Mouse (Mus musculus): Measurements from ENCODE around the gene Tmem217. TPM values are rescaled to one million over a fixed set of nuclear protein-coding genes. Genes with fewer than 3 reads are reported as not detected.

The Tmem217 gene
- polyA plus RNA-seq, 2 experiments, result 0.09 TPM; not detected in 1

DNA sequence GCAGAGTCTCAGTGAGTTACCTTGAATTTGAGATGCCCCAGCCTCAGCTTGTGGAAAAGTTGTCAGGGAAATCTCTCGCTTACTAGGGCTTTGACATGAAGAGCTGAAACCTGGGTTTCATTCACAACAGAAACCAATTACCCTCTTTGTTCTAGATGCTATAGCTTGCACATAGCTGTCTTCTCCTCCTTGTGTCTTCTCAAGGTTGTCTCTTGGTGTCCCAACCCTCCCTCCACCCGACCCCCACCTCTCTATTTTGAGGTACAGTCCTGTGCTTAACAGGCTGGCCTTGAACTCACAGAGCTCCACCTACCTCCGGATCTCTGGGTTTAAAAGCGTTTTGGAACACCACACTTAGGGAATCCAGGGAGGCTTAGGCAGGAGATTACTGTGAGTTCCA lies 75.7 kb downstream of the Tmem217 start:
- no peak overlapping the region for H3K27ac ChIP-seq
- no peaks in the 10 kb centered on the region for H3K36me3 ChIP-seq (replicated peaks; ENCODE audit: control insufficient read depth, insufficient read depth, low read depth)
- no peak overlapping the region for H3K4me2 ChIP-seq (ENCODE audit: low read depth)
- no peak overlapping the region for H3K9ac ChIP-seq (replicated peaks)
- WGBS (ENCODE audit: insufficient replicate concordance), result 69% methylated on average over 4 of the region's 4 CpGs
- no peak overlapping the region for H3K4me3 ChIP-seq (ENCODE audit: insufficient read depth in 1 of 2, low read depth in 2 of 2, low read length in 2 of 2)
- DNase-seq (ENCODE audit: low read depth in 3 of 3, low spot score in 3 of 3) (no peak), ATAC-seq (ENCODE audit: insufficient read depth) (no peak)
- no peaks in the 10 kb centered on the region for H3K27me3 ChIP-seq (ENCODE audit: control insufficient read depth, insufficient read depth, low read length)
- no peak for TF ChIP-seq CTCF (IDR thresholded peaks at IDR 0.05; ENCODE audit: low read depth)
- H3K9me3 ChIP-seq (ENCODE audit: control insufficient read depth, low read length), result no peaks in the 10 kb centered on the region
- peaks cover 12 to 26% of the 10 kb centered on the region in 2 experiments for H3K4me1 ChIP-seq (replicated peaks; ENCODE audit: control insufficient read depth in 2 of 2, insufficient read depth in 2 of 2, low read length in 1 of 2)

Small RNA genes lying within 50 kb of the gene (microRNA-seq; reads per million reads assigned to microRNA genes)
- gene Mir7667, result not detected

Other genes with a start within 250 kb of the Tmem217 start
- 0.90 and 0.97 TPM in 2 replicates for gene Pi16, start 234.7 kb downstream of the Tmem217 start, polyA plus RNA-seq (2012; rRNA removed)
- 0.39 and 0.52 TPM in 2 replicates for gene Pi16, start 234.7 kb downstream of the Tmem217 start, polyA plus RNA-seq (2014; fragmentation: Nextera tagmentation; extraction: Ambion mirVana)
- gene Mtch1, start 204.5 kb downstream of the Tmem217 start, polyA plus RNA-seq (2012; rRNA removed), result 61.1 and 69.0 TPM in 2 replicates
- gene Mtch1, start 204.5 kb downstream of the Tmem217 start, polyA plus RNA-seq (2014; fragmentation: Nextera tagmentation; extraction: Ambion mirVana), result 54.3 and 64.3 TPM in 2 replicates
- 8.5 and 8.6 TPM in 2 replicates for gene Fgd2, start 191.5 kb downstream of the Tmem217 start, polyA plus RNA-seq (2012; rRNA removed)
- gene Fgd2, start 191.5 kb downstream of the Tmem217 start, polyA plus RNA-seq (2014; fragmentation: Nextera tagmentation; extraction: Ambion mirVana), result 3.8 and 4.0 TPM in 2 replicates
- gene Pim1, start 61.6 kb downstream of the Tmem217 start, polyA plus RNA-seq (2012; rRNA removed), result 61.4 and 64.5 TPM in 2 replicates
- gene Pim1, start 61.6 kb downstream of the Tmem217 start, polyA plus RNA-seq (2014; fragmentation: Nextera tagmentation; extraction: Ambion mirVana), result 60.4 and 69.9 TPM in 2 replicates
- not detected in 2 replicates for gene Gm17657, start 2.7 kb downstream of the Tmem217 start, polyA plus RNA-seq (2012; rRNA removed)
- not detected in 2 replicates for gene Gm17657, start 2.7 kb downstream of the Tmem217 start, polyA plus RNA-seq (2014; fragmentation: Nextera tagmentation; extraction: Ambion mirVana)
- gene Tbc1d22b, start 2.6 kb downstream of the Tmem217 start, polyA plus RNA-seq (2012; rRNA removed), result 3.3 and 3.6 TPM in 2 replicates
- gene Tbc1d22b, start 2.6 kb downstream of the Tmem217 start, polyA plus RNA-seq (2014; fragmentation: Nextera tagmentation; extraction: Ambion mirVana), result 2.3 and 2.9 TPM in 2 replicates
- gene Rnf8, start 62.4 kb upstream of the Tmem217 start, polyA plus RNA-seq (2012; rRNA removed), result 11.5 and 23.7 TPM in 2 replicates
- gene Rnf8, start 62.4 kb upstream of the Tmem217 start, polyA plus RNA-seq (2014; fragmentation: Nextera tagmentation; extraction: Ambion mirVana), result 35.9 and 40.4 TPM in 2 replicates
- 1.0 and 1.4 TPM in 2 replicates for gene Gm28043, start 62.5 kb upstream of the Tmem217 start, polyA plus RNA-seq (2012; rRNA removed)
- gene Gm28043, start 62.5 kb upstream of the Tmem217 start, polyA plus RNA-seq (2014; fragmentation: Nextera tagmentation; extraction: Ambion mirVana), result 0.38 and 1.1 TPM in 2 replicates
- gene Cmtr1, start 108.2 kb upstream of the Tmem217 start, polyA plus RNA-seq (2012; rRNA removed), result 14.9 and 16.1 TPM in 2 replicates
- gene Cmtr1, start 108.2 kb upstream of the Tmem217 start, polyA plus RNA-seq (2014; fragmentation: Nextera tagmentation; extraction: Ambion mirVana), result 55.9 and 66.0 TPM in 2 replicates
- 3.8 and 7.6 TPM in 2 replicates for gene Ccdc167, start 164.7 kb upstream of the Tmem217 start, polyA plus RNA-seq (2012; rRNA removed)
- 10.1 TPM in 2 replicates for gene Ccdc167, start 164.7 kb upstream of the Tmem217 start, polyA plus RNA-seq (2014; fragmentation: Nextera tagmentation; extraction: Ambion mirVana)